Mouse (Mus musculus) gastrocnemius, postnatal 14 days (tissue): ENCODE data around the gene Ctf2. TPM values are rescaled to one million over a fixed set of nuclear protein-coding genes. Genes with fewer than 3 reads are reported as not detected.
"Not testable (repeated sequence)": the region's sequence is repeated elsewhere in the genome, so short reads cannot be mapped to it uniquely, and the experiment has no call there.

Source experiments
- DNase-seq: peaks from one replicate; pipeline ENCODE4 v3.0.0; 2021; ENCODE audit warnings: mixed read lengths
- intact Hi-C: fragments of 180-260 bp; cut with DNase I; formaldehyde crosslinking; loops from one replicate; pipeline ENCODE4 v1.15.1; 2025; ENCODE audit warnings: low total_unique reads
- total RNA-seq, 2 experiments: library from RNA; stranded (reverse); gene quantifications; 2 replicates each; pipeline ENCODE4 v1.2.3; 2021

The Ctf2 gene
- total RNA-seq, 2 experiments from 2014 or later: not detected

- DNase-seq, intact Hi-C loops: not testable (repeated sequence)
Measured at GRCm38 (mm10) chr7:127693730-127694129, 38.2 kb downstream of the Ctf2 start.

- intact Hi-C loops: no loop called here
- DNase-seq: no peak
Measured at GRCm38 (mm10) chr7:127693290-127693689, 38.7 kb downstream of the Ctf2 start.

- intact Hi-C loops: no loop called here
- DNase-seq: peak; percentile 87
Measured at GRCm38 (mm10) chr7:127691221-127691989, 40.6 kb downstream of the Ctf2 start.

- no peak for DNase-seq
- intact Hi-C loops: no loop called here
Measured at GRCm38 (mm10) chr7:127689626-127690280, 42.2 kb downstream of the Ctf2 start.

- no peak for DNase-seq
- intact Hi-C loops: no loop called here
Measured at GRCm38 (mm10) chr7:127688935-127689334, 43.0 kb downstream of the Ctf2 start.

- intact Hi-C loops: no loop called here
- no peak for DNase-seq
Measured at GRCm38 (mm10) chr7:127686740-127687449, 45.1 kb downstream of the Ctf2 start.

GRCm38 (mm10) chr7:127685304-127686018 lies 46.5 kb downstream of the Ctf2 start:
- intact Hi-C loops: no loop called here
- peak; percentile 66 for DNase-seq

- DNase-seq: no peak
- intact Hi-C loops: no loop called here
Measured at GRCm38 (mm10) chr7:127681888-127682553, 49.9 kb downstream of the Ctf2 start.

GRCm38 (mm10) chr7:127680541-127680940 lies 51.4 kb downstream of the Ctf2 start:
- DNase-seq: no peak
- intact Hi-C loops: no loop called here

- no peak for DNase-seq
- intact Hi-C loops: loop anchor here (5.0 kb wide), 1 partner anchor 78 kb away; no protein-coding TSS in a partner anchor
Measured at GRCm38 (mm10) chr7:127678811-127679210, 53.2 kb downstream of the Ctf2 start.

- intact Hi-C loops: loop anchor here (5.0 kb wide), 1 partner anchor 80 kb away; no protein-coding TSS in a partner anchor
- DNase-seq: no peak
Measured at GRCm38 (mm10) chr7:127677609-127678008, 54.4 kb downstream of the Ctf2 start.

GRCm38 (mm10) chr7:127677077-127677476 lies 54.9 kb downstream of the Ctf2 start:
- DNase-seq: peak; percentile 47
- intact Hi-C loops: loop anchor here (5.0 kb wide), 1 partner anchor 80 kb away; no protein-coding TSS in a partner anchor

- DNase-seq: no peak
- intact Hi-C loops: loop anchor here (2.0 to 5.0 kb wide), 2 partner anchors 31 to 82 kb away; no protein-coding TSS in a partner anchor
Measured at GRCm38 (mm10) chr7:127675391-127675811, 56.6 kb downstream of the Ctf2 start.

- intact Hi-C loops: loop anchor here (2.0 to 5.0 kb wide), 3 partner anchors 32 to 82 kb away; partner anchors contain the start of gene Fbxl19
- DNase-seq: peak; percentile 87
Measured at GRCm38 (mm10) chr7:127674977-127675376, 57.0 kb downstream of the Ctf2 start.

GRCm38 (mm10) chr7:127672776-127673175 lies 59.2 kb downstream of the Ctf2 start:
- DNase-seq: no peak
- intact Hi-C loops: loop anchor here (5.0 kb wide), 1 partner anchor 70 kb away; the partner anchor contains the start of gene Fbxl19

GRCm38 (mm10) chr7:127671880-127672774 lies 59.8 kb downstream of the Ctf2 start:
- intact Hi-C loops: loop anchor here (5.0 kb wide), 1 partner anchor 70 kb away; the partner anchor contains the start of gene Fbxl19
- no peak for DNase-seq
